Mouse (Mus musculus) neural tube, embryonic 12.5 days (tissue): ENCODE measurements around the gene Tmem220. TPM values are rescaled to one million over a fixed set of nuclear protein-coding genes. Genes with fewer than 3 reads are reported as not detected.
"Not testable (repeated sequence)": the region's sequence is repeated elsewhere in the genome, so short reads cannot be mapped to it uniquely, and the experiment has no call there.

ENCODE experiments used
- ATAC-seq: fragments of 200-750 bp; cut with Nextera tagmentation; 2 replicates; pipeline ENCODE4 v1.8.0; 2017; ENCODE audit warnings: low read depth, mild to moderate bottlenecking, moderate TSS enrichment, moderate library complexity; ENCODE audit not compliant: low FRiP score
- H3K27ac ChIP-seq: fragments of 300-500 bp; sonication (generic); 2 replicates; pipeline ENCODE4 v1.5.1; 2016
- H3K27me3 ChIP-seq: fragments of 300-500 bp; sonication (generic); replicated peaks from 2 replicates; pipeline ENCODE4 v1.6.1; 2016; ENCODE audit warnings: mild to moderate bottlenecking
- H3K36me3 ChIP-seq: fragments of 300-500 bp; sonication (generic); 2 replicates; pipeline ENCODE4 v1.6.1; 2016; ENCODE audit warnings: mild to moderate bottlenecking
- H3K4me1 ChIP-seq: fragments of 300-500 bp; sonication (generic); 2 replicates; pipeline ENCODE4 v1.6.1; 2016
- H3K4me2 ChIP-seq: fragments of 300-500 bp; sonication (generic); replicated peaks from 2 replicates; pipeline ENCODE4 v1.6.1; 2016; ENCODE audit warnings: mild to moderate bottlenecking
- H3K4me3 ChIP-seq: fragments of 300-500 bp; sonication (generic); 2 replicates; pipeline ENCODE4 v1.5.1; 2016
- H3K9ac ChIP-seq: fragments of 300-500 bp; sonication (generic); 2 replicates; pipeline ENCODE4 v1.6.1; 2016; ENCODE audit warnings: mild to moderate bottlenecking
- H3K9me3 ChIP-seq: fragments of 300-500 bp; sonication (generic); 2 replicates; pipeline ENCODE4 v1.6.1; 2016; ENCODE audit warnings: mild to moderate bottlenecking
- WGBS: fragments of 180-500 bp; shearing (Covaris S2); methylation state at CpG from one replicate; pipeline ENCODE4 v1.1.7; 2016; 5-methylcytosine and 5-hydroxymethylcytosine counted together
- polyA plus RNA-seq: library from polyadenylated mRNA; unstranded; fragments of >200 nt; fragmentation: Nextera tagmentation; extraction: Ambion mirVana; gene quantifications from 2 replicates; pipeline ENCODE4 v1.2.1, GENCODE M21; 2016

Gene Tmem220
- polyA plus RNA-seq, 1 experiment from 2014 or later: 1.1 TPM

DNA sequence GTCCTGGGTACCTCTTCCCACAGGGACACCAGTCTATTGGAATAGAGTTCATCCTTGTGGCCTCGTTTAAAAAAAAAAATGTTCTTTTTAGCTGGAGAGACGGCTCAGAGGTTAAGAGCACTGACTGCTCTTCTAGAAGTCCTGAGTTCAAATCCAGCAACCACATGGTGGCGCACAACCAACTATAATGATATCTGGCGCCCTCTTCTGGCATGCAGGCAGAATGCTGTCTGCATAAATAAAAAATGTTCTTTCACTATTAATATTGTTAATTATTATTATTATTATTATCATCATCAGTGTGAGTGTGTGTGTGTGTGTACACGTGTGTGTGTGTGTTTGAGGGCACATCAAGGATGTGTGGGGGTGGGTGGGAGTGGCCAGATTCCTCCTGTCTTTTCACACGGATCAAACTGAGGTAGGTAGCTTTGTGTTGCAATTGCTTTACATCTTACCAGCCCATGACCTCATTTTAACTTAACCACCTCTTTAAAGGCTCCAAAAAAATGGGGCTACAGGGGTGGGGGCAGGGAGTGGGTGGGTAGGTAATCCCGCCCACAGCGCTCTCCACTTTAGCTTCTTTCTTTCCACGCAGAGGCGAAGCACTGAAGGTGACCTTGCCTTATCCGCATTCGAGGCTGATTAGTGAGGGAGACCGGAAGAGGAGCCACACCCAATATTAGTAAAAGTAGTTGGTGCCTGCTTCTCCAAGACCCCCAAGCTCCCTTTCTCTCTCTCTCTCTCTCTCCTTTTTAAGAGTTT lies 2.4 kb upstream of the Tmem220 start:
- WGBS: 91% methylated on average over 13 of the region's 13 CpGs
- no peak overlapping the region for H3K27ac ChIP-seq
- H3K4me1 ChIP-seq: peaks cover 7% of the 10 kb centered on the region
- no peak overlapping the region for H3K4me3 ChIP-seq
- H3K9me3 ChIP-seq: no peaks in the 10 kb centered on the region
- no peak overlapping the region for H3K9ac ChIP-seq
- no peak overlapping the region for H3K4me2 ChIP-seq
- H3K36me3 ChIP-seq: no peaks in the 10 kb centered on the region
- no peak for ATAC-seq
- H3K27me3 ChIP-seq: no peaks in the 10 kb centered on the region; the same call in 1 of the 2 replicates

DNA sequence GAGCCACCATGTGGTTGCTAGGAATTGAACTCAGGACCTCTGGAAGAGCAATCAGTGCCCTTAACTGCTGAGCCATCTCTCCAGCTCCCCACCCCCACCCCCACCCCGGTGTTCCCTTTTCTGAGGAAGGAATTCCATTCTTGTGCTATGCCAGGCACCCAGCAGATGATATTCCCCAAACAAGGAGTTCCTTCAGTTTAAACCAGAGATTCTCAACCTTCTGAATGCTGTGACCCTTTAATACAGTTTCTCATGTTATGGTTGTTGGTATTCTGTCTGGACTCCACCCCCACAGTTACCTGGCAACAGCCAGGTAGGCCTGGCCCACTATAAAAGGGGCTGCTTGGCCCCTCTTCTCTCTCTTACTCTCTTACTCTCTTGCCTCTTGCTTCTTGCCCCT lies 1.8 kb upstream of the Tmem220 start:
- ATAC-seq, H3K27me3 ChIP-seq, H3K9ac ChIP-seq, H3K9me3 ChIP-seq, H3K27ac ChIP-seq, H3K4me3 ChIP-seq, H3K36me3 ChIP-seq, H3K4me2 ChIP-seq, H3K4me1 ChIP-seq: not testable (repeated sequence)
- 48% methylated on average over 1 of the region's 1 CpGs for WGBS

DNA sequence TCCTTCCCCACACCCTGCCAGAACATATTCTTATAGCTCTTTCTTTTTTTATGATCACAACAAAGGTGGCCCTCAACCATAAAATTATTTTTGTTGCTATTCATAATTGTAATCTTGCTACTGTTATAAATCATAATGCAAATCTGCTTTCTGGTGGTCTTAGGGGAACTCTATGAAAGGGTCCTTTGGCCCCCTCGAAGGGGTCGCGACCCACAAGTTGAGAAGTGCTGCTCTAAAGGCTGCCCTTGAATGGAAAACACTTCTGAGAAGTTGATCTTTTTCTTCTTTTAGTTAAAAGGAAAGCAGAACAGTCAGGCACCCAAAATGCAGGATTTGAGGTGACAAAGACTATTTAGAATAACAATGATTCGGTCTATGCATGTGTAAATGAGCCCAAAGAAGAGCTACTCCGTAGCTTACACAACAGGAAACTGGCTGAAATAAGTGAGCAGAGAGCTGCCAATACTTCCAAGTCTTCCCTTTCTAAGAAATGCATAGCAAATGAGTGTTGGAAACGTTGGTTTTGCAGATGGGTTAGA lies 1.1 kb upstream of the Tmem220 start:
- 18% methylated on average over 6 of the region's 6 CpGs for WGBS
- H3K4me2 ChIP-seq: no peak overlapping the region
- no peak for ATAC-seq

DNA sequence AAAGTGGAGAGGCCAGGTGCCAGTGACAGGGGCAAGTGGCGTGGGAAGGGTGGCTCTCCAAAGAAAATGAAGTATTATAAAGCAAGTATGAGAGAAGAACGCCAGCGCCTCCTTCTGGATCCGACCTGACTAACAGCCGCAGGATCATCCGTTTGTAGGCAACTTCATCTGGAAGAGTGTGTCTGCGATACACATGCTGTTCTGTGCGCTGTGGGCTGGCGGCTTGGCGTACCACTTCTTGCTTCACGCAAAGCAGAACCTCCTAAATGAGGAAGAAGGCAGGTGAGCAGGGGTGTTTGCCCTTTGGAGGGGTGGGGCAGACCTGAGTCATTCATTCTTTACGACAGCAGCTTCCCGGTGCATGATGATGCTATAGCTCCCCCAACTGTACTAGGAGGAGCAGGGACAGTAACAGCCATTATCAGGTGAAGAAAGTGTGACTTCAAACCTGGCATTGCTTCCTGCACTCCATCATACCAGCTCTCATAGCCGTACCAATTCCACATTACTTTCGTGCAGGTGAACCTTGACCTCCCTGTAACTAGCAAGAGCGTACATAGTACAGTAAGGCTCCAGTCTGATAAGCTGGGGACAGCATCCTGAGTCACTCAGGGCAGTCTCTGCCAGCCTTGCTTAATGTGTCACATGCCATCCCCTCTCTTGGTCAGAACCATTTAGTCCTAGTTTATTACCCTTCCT lies 6.1 kb downstream of the Tmem220 start:
- WGBS: 62% methylated on average over 16 of the region's 16 CpGs
- H3K9ac ChIP-seq: no peak overlapping the region
- no peak for ATAC-seq
- H3K4me3 ChIP-seq: no peak overlapping the region
- H3K4me2 ChIP-seq: no peak overlapping the region
- no peaks in the 10 kb centered on the region for H3K4me1 ChIP-seq
- no peak overlapping the region for H3K27ac ChIP-seq
- H3K27me3 ChIP-seq: no peaks in the 10 kb centered on the region
- no peaks in the 10 kb centered on the region for H3K36me3 ChIP-seq
- H3K9me3 ChIP-seq: no peaks in the 10 kb centered on the region

More for the DNA sequence above, 1.1 kb upstream of the Tmem220 start:
- H3K36me3 ChIP-seq: no peaks in the 10 kb centered on the region
- H3K27me3 ChIP-seq: no peaks in the 10 kb centered on the region; the same call in 1 of the 2 replicates
- H3K27ac ChIP-seq: no peak overlapping the region
- H3K4me1 ChIP-seq: no peaks in the 10 kb centered on the region
- no peak overlapping the region for H3K4me3 ChIP-seq
- H3K9ac ChIP-seq: no peak overlapping the region
- no peaks in the 10 kb centered on the region for H3K9me3 ChIP-seq

DNA sequence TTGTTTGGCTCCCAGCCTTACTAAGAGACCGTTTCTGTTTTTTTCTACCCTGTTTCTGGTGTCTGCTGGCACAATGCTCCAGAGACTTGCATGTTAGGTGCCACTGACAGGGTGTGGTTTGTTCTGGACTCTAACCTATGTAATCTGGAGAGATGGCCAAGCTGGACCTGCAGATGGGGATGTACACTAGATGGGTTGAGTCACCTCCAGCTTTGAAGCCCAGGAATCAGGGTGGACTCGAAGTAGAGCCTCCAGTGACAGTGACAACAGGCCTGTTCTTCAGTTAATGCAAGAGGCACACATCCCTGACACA lies 6.6 kb downstream of the Tmem220 start:
- Histone ChIP-seq H3K4me3 (no peak overlapping the region), H3K9me3 (no peaks in the 10 kb centered on the region), H3K4me1 (no peaks in the 10 kb centered on the region), H3K36me3 (no peaks in the 10 kb centered on the region), H3K9ac (no peak overlapping the region), H3K4me2 (no peak overlapping the region), H3K27ac (no peak overlapping the region), H3K27me3 (no peaks in the 10 kb centered on the region)
- WGBS: 34% methylated on average over 2 of the region's 2 CpGs
- ATAC-seq: no peak

DNA sequence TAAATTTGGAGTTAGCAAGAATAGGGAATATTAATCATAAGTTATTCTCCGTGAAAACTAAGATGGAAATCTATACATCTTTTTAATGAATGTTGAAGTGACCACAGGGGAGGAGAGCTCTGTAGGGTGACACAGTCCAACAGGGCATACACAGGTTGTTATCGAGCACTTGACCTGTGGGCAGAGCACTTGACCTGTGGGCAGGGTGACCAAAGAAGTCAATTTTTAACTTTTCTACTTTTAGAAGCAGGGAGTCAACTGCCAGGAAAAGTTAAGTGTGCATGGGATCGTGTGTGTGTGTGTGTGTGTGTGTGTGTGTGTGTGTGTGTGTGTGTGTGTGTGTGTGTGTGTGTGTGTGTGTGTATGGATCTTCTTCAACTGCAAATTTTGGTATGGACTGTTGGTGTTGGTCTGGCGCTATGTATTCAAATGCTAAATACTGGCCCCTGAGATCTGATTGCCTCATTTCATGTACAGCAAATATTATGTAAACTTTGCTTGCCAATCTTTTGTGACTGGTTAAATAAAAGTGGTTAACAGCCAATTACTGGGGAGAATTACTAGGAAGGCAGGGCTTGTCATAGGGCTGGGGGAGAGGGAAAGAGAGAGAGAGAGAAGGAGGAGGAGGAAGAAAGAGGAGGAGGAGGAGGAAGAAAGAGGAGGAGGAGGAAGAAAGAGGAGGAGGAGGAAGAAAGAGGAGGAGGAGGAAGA lies 10.0 kb downstream of the Tmem220 start:
- no peak for ATAC-seq
- Histone ChIP-seq H3K27me3 (no peaks in the 10 kb centered on the region), H3K27ac (no peak overlapping the region), H3K4me3 (no peak overlapping the region), H3K4me1 (no peaks in the 10 kb centered on the region), H3K4me2 (no peak overlapping the region), H3K9ac (no peak overlapping the region), H3K36me3 (peaks cover 27% of the 10 kb centered on the region), H3K9me3 (no peaks in the 10 kb centered on the region)
- 82% methylated on average over 4 of the region's 4 CpGs for WGBS

DNA sequence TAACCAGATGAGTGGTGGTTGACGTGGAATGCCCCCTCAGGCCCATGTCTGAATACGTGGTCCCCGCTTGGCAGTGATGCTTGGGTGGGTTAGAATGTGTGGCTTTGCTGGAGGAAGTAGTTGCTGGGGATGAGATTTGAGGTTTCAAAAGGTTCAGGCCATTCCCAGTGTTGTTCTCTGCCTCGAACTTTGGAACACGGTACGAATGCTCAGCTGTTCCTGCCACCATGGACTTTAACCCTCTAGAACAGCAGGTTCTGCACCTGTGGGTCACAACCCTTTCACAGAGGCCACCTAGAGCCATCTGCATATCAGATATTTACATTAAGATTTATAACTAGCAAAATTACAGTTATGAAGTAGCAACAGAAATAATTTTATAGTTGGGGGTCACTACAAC lies 11.3 kb downstream of the Tmem220 start:
- Histone ChIP-seq H3K4me3 (no peak overlapping the region), H3K9ac (no peak overlapping the region), H3K27me3 (no peaks in the 10 kb centered on the region), H3K4me1 (no peaks in the 10 kb centered on the region), H3K27ac (no peak overlapping the region), H3K9me3 (no peaks in the 10 kb centered on the region), H3K36me3 (peaks cover 40% of the 10 kb centered on the region), H3K4me2 (no peak overlapping the region)
- ATAC-seq: no peak
- 94% methylated on average over 6 of the region's 6 CpGs for WGBS

DNA sequence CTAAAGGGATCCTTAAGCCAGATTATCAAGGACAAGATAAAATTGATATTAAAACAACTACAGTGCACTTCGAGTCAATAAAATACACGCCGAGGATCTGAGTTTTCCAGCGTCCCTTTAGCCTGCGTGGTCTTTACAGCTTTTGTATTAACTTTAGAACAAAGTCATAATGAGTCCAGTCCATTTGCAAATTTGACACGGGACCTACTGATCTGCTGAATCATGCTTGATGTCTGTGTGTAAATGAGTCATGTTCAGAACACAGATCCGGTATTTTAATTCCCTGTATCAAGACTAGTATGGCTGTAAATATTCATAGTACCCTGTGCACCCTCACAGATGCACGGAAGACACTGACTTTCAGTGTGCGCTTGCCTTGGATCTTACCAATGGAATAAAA lies 11.9 kb downstream of the Tmem220 start:
- 91% methylated on average over 9 of the region's 9 CpGs for WGBS

DNA sequence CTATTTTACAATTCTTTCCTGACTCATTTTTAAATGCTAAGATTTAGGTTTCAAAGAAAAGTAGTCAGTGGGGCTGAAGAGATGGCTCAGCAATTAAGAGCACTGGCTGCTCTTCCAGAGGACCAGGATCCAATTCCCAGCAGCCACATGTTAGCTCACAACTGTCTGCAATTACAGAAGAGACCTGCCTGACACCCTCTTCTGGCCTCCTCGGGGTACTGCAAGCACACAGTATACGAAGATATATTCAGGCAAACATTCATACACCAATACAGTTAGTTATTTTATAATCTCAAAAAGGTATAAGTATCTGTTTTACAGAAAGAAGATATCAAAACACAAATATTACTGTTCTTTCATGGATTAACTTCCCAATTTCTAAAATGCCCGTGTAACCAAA lies 14.8 kb downstream of the Tmem220 start:
- Histone ChIP-seq H3K9ac (no peak overlapping the region), H3K27ac (no peak overlapping the region), H3K27me3 (no peaks in the 10 kb centered on the region), H3K36me3 (peaks cover 46% of the 10 kb centered on the region), H3K4me1 (no peaks in the 10 kb centered on the region), H3K9me3 (no peaks in the 10 kb centered on the region), H3K4me2 (no peak overlapping the region), H3K4me3 (no peak overlapping the region)
- 94% methylated on average over 3 of the region's 3 CpGs for WGBS
- no peak for ATAC-seq

More for the DNA sequence above, 11.9 kb downstream of the Tmem220 start:
- Histone ChIP-seq H3K27ac (no peak overlapping the region), H3K27me3 (no peaks in the 10 kb centered on the region), H3K4me1 (no peaks in the 10 kb centered on the region), H3K4me3 (no peak overlapping the region), H3K9me3 (no peaks in the 10 kb centered on the region), H3K4me2 (no peak overlapping the region), H3K9ac (no peak overlapping the region), H3K36me3 (peaks cover 46% of the 10 kb centered on the region)
- ATAC-seq: no peak

DNA sequence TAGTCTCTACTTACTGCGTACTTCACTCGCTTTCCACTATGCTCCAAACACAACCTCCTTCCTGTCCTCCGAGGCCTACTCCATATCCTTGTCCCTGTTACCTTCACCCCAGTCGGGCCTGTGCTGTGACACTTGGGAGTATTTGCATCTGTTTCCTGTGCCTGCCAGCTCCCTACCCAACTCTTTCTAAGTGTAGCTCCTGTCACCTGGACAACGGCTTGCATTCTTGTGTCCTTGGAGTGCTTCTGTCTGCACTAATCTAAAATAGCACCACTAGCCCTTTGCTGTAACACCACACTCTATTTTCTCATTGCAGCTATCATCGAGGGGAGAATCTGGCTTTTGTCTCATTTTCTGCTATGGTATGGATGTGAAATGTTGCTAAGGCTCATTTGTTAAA lies 15.5 kb downstream of the Tmem220 start:
- 97% methylated on average over 6 of the region's 6 CpGs for WGBS
- no peaks in the 10 kb centered on the region for H3K27me3 ChIP-seq
- peaks cover 47% of the 10 kb centered on the region for H3K36me3 ChIP-seq

DNA sequence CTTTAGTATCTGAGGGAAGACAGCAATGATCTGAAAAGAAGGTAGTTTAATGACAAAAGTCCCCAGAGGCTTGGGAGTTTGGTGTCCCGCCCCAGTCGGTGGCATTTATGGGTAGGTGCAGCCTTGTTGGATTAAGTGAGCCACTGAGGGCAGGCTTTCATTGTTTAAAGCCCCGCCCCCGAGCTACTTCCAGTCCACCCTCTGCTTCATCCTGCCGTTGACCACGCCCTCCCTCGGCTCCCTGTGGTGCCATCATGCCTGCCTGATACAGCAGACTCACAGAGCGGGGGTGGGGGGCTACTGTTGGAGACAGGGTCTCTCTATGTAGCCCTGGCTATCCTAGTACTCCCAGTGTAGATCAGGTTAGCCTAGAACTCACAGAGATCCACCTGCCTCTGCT lies 18.1 kb downstream of the Tmem220 start:
- Histone ChIP-seq H3K9me3 (no peaks in the 10 kb centered on the region), H3K27me3 (no peaks in the 10 kb centered on the region), H3K4me1 (no peaks in the 10 kb centered on the region), H3K4me2 (no peak overlapping the region), H3K4me3 (no peak overlapping the region), H3K36me3 (peaks cover 42% of the 10 kb centered on the region), H3K9ac (no peak overlapping the region), H3K27ac (no peak overlapping the region)
- WGBS: 24% methylated on average over 8 of the region's 8 CpGs
- no peak for ATAC-seq

More for the DNA sequence above, 15.5 kb downstream of the Tmem220 start:
- ATAC-seq: no peak
- Histone ChIP-seq H3K4me3 (no peak overlapping the region), H3K9me3 (no peaks in the 10 kb centered on the region), H3K9ac (no peak overlapping the region), H3K4me2 (no peak overlapping the region), H3K4me1 (no peaks in the 10 kb centered on the region), H3K27ac (no peak overlapping the region)

DNA sequence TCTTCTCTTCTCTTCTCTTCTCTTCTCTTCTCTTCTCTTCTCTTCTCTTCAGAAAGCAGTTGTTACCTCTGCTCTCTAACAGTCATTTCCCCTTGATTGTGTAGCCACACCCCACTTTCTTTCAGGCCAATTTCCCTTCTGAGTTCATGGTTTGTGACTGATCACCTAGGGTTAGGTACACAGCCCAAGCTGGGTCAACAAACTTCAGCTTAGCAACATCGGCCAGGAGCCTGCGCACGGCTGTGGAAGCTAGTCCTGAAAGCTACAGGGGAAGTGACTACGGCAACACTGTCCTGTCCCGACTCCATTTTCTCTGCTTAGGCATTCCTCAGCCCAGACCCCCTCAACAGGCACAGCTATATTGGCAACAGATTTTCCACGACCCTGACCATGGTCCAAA lies 20.0 kb downstream of the Tmem220 start:
- ATAC-seq: no peak
- no peak overlapping the region for H3K9ac ChIP-seq
- H3K36me3 ChIP-seq: peaks cover 31% of the 10 kb centered on the region
- no peak overlapping the region for H3K27ac ChIP-seq
- H3K4me2 ChIP-seq: no peak overlapping the region
- no peaks in the 10 kb centered on the region for H3K27me3 ChIP-seq
- no peaks in the 10 kb centered on the region for H3K9me3 ChIP-seq
- WGBS: 85% methylated on average over 6 of the region's 6 CpGs
- H3K4me1 ChIP-seq: no peaks in the 10 kb centered on the region
- no peak overlapping the region for H3K4me3 ChIP-seq
